In the genomic region with DNA sequence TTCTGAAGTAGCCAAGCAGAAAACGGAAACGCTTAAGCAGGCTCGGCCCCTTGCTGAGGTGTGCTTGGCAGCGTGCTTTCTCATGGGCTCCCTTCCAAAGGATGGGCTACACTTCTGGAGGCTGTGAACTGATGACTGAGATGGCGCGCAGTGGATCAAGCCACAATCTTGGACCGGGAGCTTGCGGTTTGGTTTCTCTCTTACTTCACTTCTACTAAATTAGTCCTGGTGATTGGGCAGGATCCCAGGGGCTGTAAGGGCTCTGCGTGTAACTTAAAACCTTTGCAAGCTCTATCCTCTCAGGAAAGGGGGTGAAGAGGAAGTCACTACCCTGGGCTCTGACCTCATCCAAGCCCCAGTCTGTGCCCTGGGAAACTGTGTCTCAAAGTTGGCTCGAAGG, we compare ENCODE assay signal across 14 mouse cellular contexts. TPM values are rescaled to one million over a fixed set of nuclear protein-coding genes. Genes with fewer than 3 reads are reported as not detected.
DNase-seq lines count a peak whose midpoint lies in the region; ATAC-seq lines count a peak whose summit lies in the region.
"Had no signal": no experiment of that assay in that cellular context is flagged by ENCODE, and none has a peak within 500 bp of the region (broad histone marks: within the 10 kb centered on the region; RNA-seq: fewer than 3 reads in every experiment).

No protein-coding gene starts in this region.

- H3K27me3 ChIP-seq in embryonic facial prominence, embryonic 14.5 days (replicated peaks; ENCODE audit: control insufficient read depth, insufficient read depth, low read length): no peaks in the 10 kb centered on the region
- H3K27me3 ChIP-seq in kidney, embryonic 16.5 days (ENCODE audit: insufficient read depth, low read length): no peaks in the 10 kb centered on the region
- no peaks in the 10 kb centered on the region for H3K27me3 ChIP-seq in forebrain, embryonic 15.5 days
- H3K27me3 ChIP-seq: limb, embryonic 15.5 days; stomach, embryonic 15.5 days had no signal

- no peaks in the 10 kb centered on the region for H3K9me3 ChIP-seq in embryonic facial prominence, embryonic 14.5 days (ENCODE audit: control insufficient read depth, low read length)
- H3K9me3 ChIP-seq in kidney, embryonic 16.5 days (ENCODE audit: low read length): no peaks in the 10 kb centered on the region
- H3K9me3 ChIP-seq in forebrain, embryonic 15.5 days: no peaks in the 10 kb centered on the region
- H3K9me3 ChIP-seq: limb, embryonic 15.5 days; stomach, embryonic 15.5 days had no signal

- 44% methylated on average over 10 of the region's 10 CpGs for WGBS in embryonic facial prominence, embryonic 14.5 days
- 48% methylated on average over 10 of the region's 10 CpGs for WGBS in kidney, embryonic 16.5 days
- 76% methylated on average over 10 of the region's 10 CpGs for WGBS in forebrain, embryonic 15.5 days

- no peaks in the 10 kb centered on the region for H3K4me1 ChIP-seq in embryonic facial prominence, embryonic 14.5 days (ENCODE audit: control insufficient read depth, insufficient read depth, low read length)
- H3K4me1 ChIP-seq in kidney, embryonic 16.5 days (ENCODE audit: insufficient read depth, low read length): peaks cover 9% of the 10 kb centered on the region
- 0 out of 2 replicates have a peak, but pooled peaks cover 6% of the 10 kb centered on the region for H3K4me1 ChIP-seq in forebrain, embryonic 15.5 days
- H3K4me1 ChIP-seq: stomach, embryonic 15.5 days had no signal

- H3K4me3 ChIP-seq in embryonic facial prominence, embryonic 14.5 days (ENCODE audit: low read depth, low read length): no peak overlapping the region
- H3K4me3 ChIP-seq in kidney, embryonic 16.5 days (ENCODE audit: low read length): no peak overlapping the region
- no peak overlapping the region for H3K4me3 ChIP-seq in forebrain, embryonic 15.5 days
- H3K4me3 ChIP-seq: erythroblast, embryonic 14.5 days; limb, embryonic 15.5 days; stomach, embryonic 15.5 days had no signal

- H3K4me2 ChIP-seq in embryonic facial prominence, embryonic 14.5 days (ENCODE audit: low read depth, low read length): no peak overlapping the region
- H3K4me2 ChIP-seq in kidney, embryonic 16.5 days (replicated peaks; ENCODE audit: low read depth, low read length): 0 out of 2 replicates have a peak overlapping the region, but pooled peaks have one; percentile 6
- no peak overlapping the region for H3K4me2 ChIP-seq in forebrain, embryonic 15.5 days (replicated peaks)
- H3K4me2 ChIP-seq: limb, embryonic 15.5 days; stomach, embryonic 15.5 days had no signal

- H3K9ac ChIP-seq in embryonic facial prominence, embryonic 14.5 days (ENCODE audit: low read depth, low read length): no peak overlapping the region
- H3K9ac ChIP-seq in kidney, embryonic 16.5 days (replicated peaks; ENCODE audit: low read length): no peak overlapping the region
- no peak overlapping the region for H3K9ac ChIP-seq in forebrain, embryonic 15.5 days (replicated peaks)
- H3K9ac ChIP-seq: limb, embryonic 15.5 days; stomach, embryonic 15.5 days had no signal

- ATAC-seq in embryonic facial prominence, embryonic 14.5 days (ENCODE audit: low read depth): peak; percentile 81
- ATAC-seq in kidney, embryonic 16.5 days (ENCODE audit: low FRiP score, low TSS enrichment): peak; percentile 57; the same call in 1 of the 2 replicates
- no peak for ATAC-seq in forebrain, embryonic 15.5 days (replicated peaks)

- DNase-seq in cerebellum, postnatal 10 days: peak; percentile 89 to 92
- DNase-seq in cerebellum, adult 11 months: no peak
- peak; percentile 46 for DNase-seq in 416B (ENCODE audit: low read depth)
- DNase-seq in embryonic facial prominence, embryonic 14.5 days (ENCODE audit: low spot score): peak; percentile 89
- DNase-seq in left cerebral cortex, adult 18-20 months (ENCODE audit: low spot score in 2 of 2): no peak
- no peak for DNase-seq in layer of hippocampus, postnatal 14 days (ENCODE audit: low spot score in 2 of 2)
- DNase-seq: B cell, adult 2 months; lung, postnatal 36 days; retina, postnatal 1 day had no signal

- H3K27ac ChIP-seq in embryonic facial prominence, embryonic 14.5 days (replicated peaks; ENCODE audit: low read depth, low read length): 0 out of 2 replicates have a peak overlapping the region, but pooled peaks have one; percentile 44
- H3K27ac ChIP-seq in kidney, embryonic 16.5 days (ENCODE audit: low read length): no peak overlapping the region
- no peak overlapping the region for H3K27ac ChIP-seq in forebrain, embryonic 15.5 days (replicated peaks)
- H3K27ac ChIP-seq: limb, embryonic 15.5 days; stomach, embryonic 15.5 days had no signal

- no peaks in the 10 kb centered on the region for H3K36me3 ChIP-seq in embryonic facial prominence, embryonic 14.5 days (ENCODE audit: control insufficient read depth, insufficient read depth, low read length)
- no peaks in the 10 kb centered on the region for H3K36me3 ChIP-seq in kidney, embryonic 16.5 days (ENCODE audit: insufficient read depth, low read length)
- H3K36me3 ChIP-seq in forebrain, embryonic 15.5 days: no peaks in the 10 kb centered on the region
- H3K36me3 ChIP-seq: limb, embryonic 15.5 days; stomach, embryonic 15.5 days had no signal

RNA-seq across cellular contexts. Expression of a gene that starts 22.5 kb away (rescaled TPM):
- polyA plus RNA-seq in embryonic facial prominence, embryonic 14.5 days (2014; fragmentation: Nextera tagmentation; extraction: Ambion mirVana): 1.8 and 1.9 TPM in 2 replicates
- 1.3 and 1.7 TPM in 2 replicates for polyA plus RNA-seq in kidney, embryonic 16.5 days (2015; fragmentation: Nextera tagmentation; extraction: Ambion mirVana)
- under 1 TPM; 0.37 to 0.47 TPM for total RNA-seq in left cerebral cortex, adult 18-20 months (2021)
- under 1 TPM; 0.71 to 0.91 TPM for total RNA-seq in layer of hippocampus, postnatal 14 days (2021)
- polyA plus RNA-seq in forebrain, embryonic 15.5 days (2015; fragmentation: Nextera tagmentation; extraction: Ambion mirVana): 0.11 TPM in 1 of 2 replicates, not detected in the other
- polyA plus RNA-seq: erythroblast, embryonic 14.5 days had no signal

Comparison
In these comparisons a context has a peak if more than half of its experiments do, and no peak if none do; other contexts are left out.
1. DNase-seq: peak in cerebellum, postnatal 10 days (2 of 2), 416B (single experiment) and embryonic facial prominence, embryonic 14.5 days (single experiment); none in cerebellum, adult 11 months (single experiment), left cerebral cortex, adult 18-20 months (0 of 2) and layer of hippocampus, postnatal 14 days (0 of 2).